In the genomic region with DNA sequence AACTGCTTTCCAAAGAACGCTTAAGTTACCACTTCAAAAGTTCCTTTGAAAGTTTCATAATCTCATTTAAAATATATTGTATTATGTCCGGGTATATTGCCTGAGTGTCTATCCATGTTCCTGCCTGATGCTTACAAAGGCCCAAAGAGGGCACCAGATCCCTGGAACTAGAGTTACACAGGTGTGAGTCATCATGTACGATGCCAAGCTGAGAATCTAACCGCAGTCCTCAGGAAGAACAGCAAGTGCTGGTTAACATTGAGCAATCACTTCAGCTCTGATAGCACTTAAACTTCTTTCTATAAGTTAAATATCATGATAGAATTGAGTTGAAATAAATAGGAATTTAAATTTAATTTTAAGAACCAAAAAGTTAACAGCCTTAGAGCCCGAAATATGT, we compare ENCODE assay signal across 18 mouse cellular contexts.
DNase-seq lines count a peak whose midpoint lies in the region; ATAC-seq and TF ChIP-seq lines count a peak whose summit lies in the region.
"Had no signal": no experiment of that assay in that cellular context is flagged by ENCODE, and none has a peak within 500 bp of the region (broad histone marks: within the 10 kb centered on the region; RNA-seq: fewer than 3 reads in every experiment).

No protein-coding gene starts in this region.

- peak; percentile 11; the same call in 1 of the 2 replicates for TF ChIP-seq CTCF in kidney, postnatal 0 days (IDR thresholded peaks at IDR 0.05; ENCODE audit: low read depth)

- no peaks in the 10 kb centered on the region for H3K4me1 ChIP-seq in kidney, postnatal 0 days (replicated peaks; ENCODE audit: insufficient read depth, low read length)
- H3K4me1 ChIP-seq in kidney, embryonic 15.5 days, result no peaks in the 10 kb centered on the region
- H3K4me1 ChIP-seq in heart, embryonic 11.5 days (ENCODE audit: control insufficient read depth, insufficient read depth, low read length), result no peaks in the 10 kb centered on the region; the same call in 1 of the 2 replicates
- no peaks in the 10 kb centered on the region for H3K4me1 ChIP-seq in forebrain, embryonic 15.5 days
- H3K4me1 ChIP-seq: heart, embryonic 12.5 days; hindbrain, embryonic 12.5 days; neural tube, embryonic 13.5 days; stomach, embryonic 15.5 days had no signal

- 95% methylated on average over 5 of the region's 5 CpGs for WGBS in kidney, postnatal 0 days
- WGBS in kidney, embryonic 15.5 days, result 92% methylated on average over 5 of the region's 5 CpGs
- 89% methylated on average over 5 of the region's 5 CpGs for WGBS in heart, embryonic 11.5 days (ENCODE audit: insufficient replicate concordance)
- WGBS in forebrain, embryonic 15.5 days, result 90% methylated on average over 5 of the region's 5 CpGs

- no peak overlapping the region for H3K9ac ChIP-seq in kidney, postnatal 0 days (ENCODE audit: low read depth, low read length)
- no peak overlapping the region for H3K9ac ChIP-seq in kidney, embryonic 15.5 days
- H3K9ac ChIP-seq in heart, embryonic 11.5 days (ENCODE audit: low read depth, low read length), result no peak overlapping the region
- no peak overlapping the region for H3K9ac ChIP-seq in forebrain, embryonic 15.5 days (replicated peaks)
- H3K9ac ChIP-seq: heart, embryonic 12.5 days; hindbrain, embryonic 12.5 days; neural tube, embryonic 13.5 days; stomach, embryonic 15.5 days had no signal

- no peak for ATAC-seq in kidney, postnatal 0 days (replicated peaks; ENCODE audit: low FRiP score, low read depth)
- ATAC-seq in kidney, embryonic 15.5 days (replicated peaks; ENCODE audit: low FRiP score), result no peak
- ATAC-seq in heart, embryonic 11.5 days (replicated peaks; ENCODE audit: insufficient number of reproducible peaks, low FRiP score, low TSS enrichment), result no peak
- no peak for ATAC-seq in forebrain, embryonic 15.5 days (replicated peaks)

- no peaks in the 10 kb centered on the region for H3K27me3 ChIP-seq in kidney, postnatal 0 days (ENCODE audit: insufficient read depth, low read length)
- no peaks in the 10 kb centered on the region for H3K27me3 ChIP-seq in kidney, embryonic 15.5 days
- H3K27me3 ChIP-seq in heart, embryonic 11.5 days (ENCODE audit: control insufficient read depth, insufficient read depth, low read length), result no peaks in the 10 kb centered on the region
- H3K27me3 ChIP-seq in forebrain, embryonic 15.5 days, result no peaks in the 10 kb centered on the region
- H3K27me3 ChIP-seq: heart, embryonic 12.5 days; hindbrain, embryonic 12.5 days; neural tube, embryonic 13.5 days; stomach, embryonic 15.5 days had no signal

- H3K4me3 ChIP-seq in kidney, postnatal 0 days (replicated peaks; ENCODE audit: low read depth, low read length), result no peak overlapping the region
- H3K4me3 ChIP-seq in kidney, embryonic 15.5 days (replicated peaks), result no peak overlapping the region
- no peak overlapping the region for H3K4me3 ChIP-seq in heart, embryonic 11.5 days (ENCODE audit: low read depth, low read length)
- H3K4me3 ChIP-seq in forebrain, embryonic 15.5 days, result no peak overlapping the region
- H3K4me3 ChIP-seq: erythroblast, embryonic 14.5 days; heart, embryonic 12.5 days; hindbrain, embryonic 12.5 days; neural tube, embryonic 13.5 days; stomach, embryonic 15.5 days had no signal

- no peaks in the 10 kb centered on the region for H3K9me3 ChIP-seq in kidney, postnatal 0 days (replicated peaks; ENCODE audit: low read length)
- H3K9me3 ChIP-seq in kidney, embryonic 15.5 days (replicated peaks), result no peaks in the 10 kb centered on the region
- H3K9me3 ChIP-seq in heart, embryonic 11.5 days (replicated peaks; ENCODE audit: control insufficient read depth, low read length), result no peaks in the 10 kb centered on the region
- no peaks in the 10 kb centered on the region for H3K9me3 ChIP-seq in forebrain, embryonic 15.5 days
- H3K9me3 ChIP-seq: heart, embryonic 12.5 days; hindbrain, embryonic 12.5 days; neural tube, embryonic 13.5 days; stomach, embryonic 15.5 days had no signal

- no peak overlapping the region for H3K4me2 ChIP-seq in kidney, postnatal 0 days (ENCODE audit: low read length)
- H3K4me2 ChIP-seq in kidney, embryonic 15.5 days, result no peak overlapping the region
- no peak overlapping the region for H3K4me2 ChIP-seq in heart, embryonic 11.5 days
- no peak overlapping the region for H3K4me2 ChIP-seq in forebrain, embryonic 15.5 days (replicated peaks)
- H3K4me2 ChIP-seq: heart, embryonic 12.5 days; hindbrain, embryonic 12.5 days; neural tube, embryonic 13.5 days; stomach, embryonic 15.5 days had no signal

- peak; percentile 35 for DNase-seq in adrenal gland, adult 2 months
- no peak for DNase-seq in adrenal gland, adult 8-10 months
- DNase-seq in kidney, postnatal 0 days (ENCODE audit: low spot score), result no peak
- DNase-seq in NIH3T3 (ENCODE audit: low read depth), result peak; percentile 72
- DNase-seq in lung, postnatal 36 days, result peak; percentile 60
- DNase-seq: B cell, adult 2 months; cerebellum, postnatal 10 days; kidney, adult 11 months; liver; thymus, postnatal 4 days had no signal

- H3K27ac ChIP-seq in kidney, postnatal 0 days, result no peak overlapping the region
- no peak overlapping the region for H3K27ac ChIP-seq in kidney, embryonic 15.5 days
- H3K27ac ChIP-seq in heart, embryonic 11.5 days (ENCODE audit: low read depth, low read length), result no peak overlapping the region
- H3K27ac ChIP-seq in forebrain, embryonic 15.5 days (replicated peaks), result no peak overlapping the region
- H3K27ac ChIP-seq: hindbrain, embryonic 12.5 days; neural tube, embryonic 13.5 days; stomach, embryonic 15.5 days had no signal

- peaks cover 15% of the 10 kb centered on the region; the same call in 1 of the 2 replicates for H3K36me3 ChIP-seq in kidney, postnatal 0 days (ENCODE audit: insufficient read depth, low read length)
- H3K36me3 ChIP-seq in kidney, embryonic 15.5 days, result peaks cover 52% of the 10 kb centered on the region
- peaks cover 5% of the 10 kb centered on the region for H3K36me3 ChIP-seq in heart, embryonic 11.5 days (ENCODE audit: control insufficient read depth, insufficient read depth, low read length)
- H3K36me3 ChIP-seq in forebrain, embryonic 15.5 days, result peaks cover 24% of the 10 kb centered on the region

Comparison
In these comparisons a context has a peak if more than half of its experiments do, and no peak if none do; other contexts are left out.
1. DNase-seq: peak in adrenal gland, adult 2 months (single experiment), NIH3T3 (single experiment) and lung, postnatal 36 days (single experiment); none in adrenal gland, adult 8-10 months (single experiment) and kidney, postnatal 0 days (single experiment).